Mouse (Mus musculus): ENCODE data around the gene C3. TPM values are rescaled to one million over a fixed set of nuclear protein-coding genes. Genes with fewer than 3 reads are reported as not detected.
A peak's percentile ranks its signal among the peaks of the same experiment; 100 is the strongest.

The C3 gene
- polyA plus RNA-seq, 1 experiment = 2.0 TPM

DNA sequence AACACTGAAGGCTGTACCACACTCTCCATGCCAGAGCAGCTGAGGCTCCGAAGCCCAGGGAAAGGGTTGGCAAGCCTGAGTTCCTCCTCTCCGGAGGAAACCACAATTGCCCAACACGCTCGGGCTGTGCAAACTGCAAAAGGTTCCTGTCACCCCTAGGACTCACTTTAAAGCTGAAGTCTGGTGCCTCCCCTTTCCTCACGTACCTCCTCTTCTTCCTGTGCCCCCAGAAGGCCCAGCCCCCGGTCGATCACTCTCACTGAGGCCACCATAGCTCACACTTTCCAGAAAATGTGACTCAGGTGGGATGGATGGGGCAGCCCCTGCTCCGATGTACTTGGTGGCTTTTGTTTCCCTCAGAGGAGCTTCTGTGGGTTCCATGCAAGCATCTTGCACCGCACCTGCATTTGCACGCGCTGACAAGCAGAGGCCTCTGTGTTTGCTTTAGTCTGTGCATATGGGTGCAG is 33.9 kb downstream of the C3 start, which contains the start of gene Tnfsf14:
Tnfsf14 (minus strand) TSS at position 137 of the 467 bp plus-strand sequence.
- no peak for DNase-seq (ENCODE audit: low read depth)
- TF ChIP-seq CTCF (IDR thresholded peaks at IDR 0.05; ENCODE audit: borderline replicate concordance, extremely low read depth, insufficient read depth, insufficient read length) (no peak), POLR2A (IDR thresholded peaks at IDR 0.05; ENCODE audit: borderline replicate concordance, extremely low read depth, insufficient read depth, insufficient read length, poor library complexity, severe bottlenecking) (no peak)

DNA sequence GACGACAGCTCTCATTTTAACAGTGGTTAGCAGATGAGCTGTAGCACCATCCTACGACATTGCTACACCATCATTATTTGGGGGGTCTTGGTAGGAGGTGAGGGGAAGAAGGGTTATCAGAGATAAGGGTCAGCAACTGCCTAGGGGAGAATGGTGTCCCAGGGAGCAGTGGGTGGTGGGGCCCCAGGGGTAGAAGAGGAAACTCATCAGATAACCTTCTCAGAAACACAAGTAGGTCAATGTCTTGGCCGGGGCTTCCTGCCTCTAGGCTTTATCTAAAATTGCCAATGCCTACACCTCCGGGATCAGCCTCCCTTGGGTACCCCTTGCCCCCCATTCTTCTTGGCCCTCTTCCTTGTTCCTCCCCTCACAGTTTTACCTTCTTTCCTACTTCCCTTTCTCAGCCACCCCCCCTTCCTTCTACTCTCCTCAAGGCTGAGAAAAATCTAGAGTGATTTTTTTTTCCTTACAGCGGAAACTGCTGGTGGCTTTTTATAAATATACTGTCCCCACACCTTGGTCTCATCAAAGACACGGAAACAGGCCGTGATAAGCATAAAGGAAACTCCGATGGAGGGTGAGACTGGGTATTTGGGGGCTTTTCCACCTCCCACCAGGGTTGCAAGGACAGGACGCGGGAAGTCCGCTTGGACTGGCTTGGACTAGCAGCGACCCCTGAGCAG is 39.3 kb downstream of the C3 start:
- no peak for TF ChIP-seq CTCF (IDR thresholded peaks at IDR 0.05; ENCODE audit: borderline replicate concordance, extremely low read depth, insufficient read depth, insufficient read length)
- TF ChIP-seq POLR2A (IDR thresholded peaks at IDR 0.05; ENCODE audit: borderline replicate concordance, extremely low read depth, insufficient read depth, insufficient read length, poor library complexity, severe bottlenecking) = no peak
- no peak for DNase-seq (ENCODE audit: low read depth)

DNA sequence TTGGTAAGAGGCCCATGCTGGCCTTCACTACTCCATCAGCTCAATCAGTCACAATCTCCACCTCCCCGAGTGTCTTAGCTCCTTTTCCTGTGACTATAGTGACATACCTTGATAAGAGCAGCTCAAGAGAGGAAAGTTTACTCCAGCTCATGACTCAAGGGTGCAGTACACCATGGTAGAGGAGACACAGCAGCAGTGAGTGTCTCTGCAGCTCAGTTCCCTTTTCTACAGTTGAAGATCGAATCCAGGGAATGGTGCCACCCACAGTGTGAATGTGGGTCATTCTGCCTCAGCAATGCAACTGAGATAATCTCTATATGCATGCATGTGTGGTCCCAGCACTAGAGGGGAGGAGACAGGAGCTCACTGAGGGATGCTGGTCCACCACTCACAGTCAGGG is 42.3 kb downstream of the C3 start:
- no peak for TF ChIP-seq POLR2A (IDR thresholded peaks at IDR 0.05; ENCODE audit: borderline replicate concordance, extremely low read depth, insufficient read depth, insufficient read length, poor library complexity, severe bottlenecking)
- DNase-seq (ENCODE audit: low read depth) = no peak

GRCm38 (mm10) chr17:57182871-57183270 is 45.1 kb downstream of the C3 start:
- TF ChIP-seq POLR2A (IDR thresholded peaks at IDR 0.05; ENCODE audit: borderline replicate concordance, extremely low read depth, insufficient read depth, insufficient read length, poor library complexity, severe bottlenecking) (no peak), CTCF (IDR thresholded peaks at IDR 0.05; ENCODE audit: borderline replicate concordance, extremely low read depth, insufficient read depth, insufficient read length) (no peak)
- no peak for DNase-seq (ENCODE audit: low read depth)

DNA sequence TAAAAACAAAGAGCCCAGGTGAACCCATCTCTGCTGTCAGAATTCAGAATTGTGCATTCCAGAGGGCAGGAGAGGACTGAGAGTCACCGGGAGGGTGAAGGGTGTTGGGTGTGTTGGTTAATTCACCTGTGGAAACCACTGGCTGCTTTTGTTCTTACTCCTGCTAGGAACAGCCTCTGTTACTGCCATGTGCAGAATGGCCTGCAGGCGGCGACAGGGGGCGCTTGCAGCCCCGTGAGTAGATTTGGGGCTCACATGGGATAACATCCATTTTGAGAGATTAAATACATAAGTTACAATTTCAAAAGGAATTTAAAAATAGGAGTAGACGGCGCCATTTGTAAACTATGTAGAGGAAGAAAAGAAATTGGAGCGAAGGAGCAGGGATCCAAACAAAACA is 47.6 kb downstream of the C3 start:
- peak; percentile 8 for DNase-seq (ENCODE audit: low read depth)
- TF ChIP-seq CTCF (IDR thresholded peaks at IDR 0.05; ENCODE audit: borderline replicate concordance, extremely low read depth, insufficient read depth, insufficient read length) (peak; percentile 40; the same call in 1 of the 2 replicates), POLR2A (IDR thresholded peaks at IDR 0.05; ENCODE audit: borderline replicate concordance, extremely low read depth, insufficient read depth, insufficient read length, poor library complexity, severe bottlenecking) (no peak)

DNA sequence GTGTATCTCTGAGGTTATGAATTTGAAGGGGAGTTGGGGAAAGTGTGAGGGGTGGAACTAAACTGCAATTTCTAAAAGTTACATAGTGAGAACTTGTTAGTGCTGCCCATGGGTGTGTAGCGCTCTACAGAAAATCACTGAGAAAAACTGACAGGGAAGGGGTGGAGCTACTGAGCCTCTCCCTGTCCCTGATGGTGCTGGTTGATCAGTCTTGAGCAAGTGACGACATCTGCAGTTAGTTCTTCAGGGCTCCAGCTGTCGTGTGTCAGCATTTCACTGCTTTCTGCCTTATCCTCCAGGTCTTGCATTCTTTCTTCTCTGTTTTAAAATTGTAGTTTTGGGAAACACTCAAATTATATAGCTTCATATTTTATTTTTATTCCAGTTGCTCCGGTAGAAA is 54.6 kb downstream of the C3 start:
- TF ChIP-seq POLR2A (IDR thresholded peaks at IDR 0.05; ENCODE audit: borderline replicate concordance, extremely low read depth, insufficient read depth, insufficient read length, poor library complexity, severe bottlenecking) (no peak), CTCF (IDR thresholded peaks at IDR 0.05; ENCODE audit: borderline replicate concordance, extremely low read depth, insufficient read depth, insufficient read length) (no peak)
- DNase-seq (ENCODE audit: low read depth) = no peak

DNA sequence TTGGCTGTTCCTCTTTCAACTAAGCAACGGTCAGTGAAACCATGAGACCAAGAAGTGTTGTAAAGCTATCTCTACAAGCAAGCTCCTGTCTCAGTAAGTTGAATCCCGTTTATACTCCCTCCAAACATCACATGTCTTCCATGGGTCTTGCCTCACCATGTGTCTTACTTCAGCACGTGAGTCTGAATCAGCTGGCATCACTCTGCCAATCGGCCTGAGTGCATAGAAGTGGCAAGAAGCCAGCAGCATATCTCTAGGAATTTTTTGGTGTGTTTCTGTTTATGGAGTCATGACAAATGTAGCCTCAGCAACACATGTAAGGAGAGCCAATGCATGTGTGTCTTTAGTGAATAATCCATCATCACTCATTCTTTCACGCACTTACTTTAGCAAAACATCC is 55.6 kb downstream of the C3 start:
- no peak for TF ChIP-seq POLR2A (IDR thresholded peaks at IDR 0.05; ENCODE audit: borderline replicate concordance, extremely low read depth, insufficient read depth, insufficient read length, poor library complexity, severe bottlenecking)
- TF ChIP-seq CTCF (IDR thresholded peaks at IDR 0.05; ENCODE audit: borderline replicate concordance, extremely low read depth, insufficient read depth, insufficient read length) = no peak
- DNase-seq (ENCODE audit: low read depth) = no peak

- DNase-seq (ENCODE audit: low read depth) = no peak
Measured at GRCm38 (mm10) chr17:57170616-57171260, 57.2 kb downstream of the C3 start.

GRCm38 (mm10) chr17:57166800-57167791 is 60.8 kb downstream of the C3 start:
- TF ChIP-seq POLR2A (IDR thresholded peaks at IDR 0.05; ENCODE audit: borderline replicate concordance, extremely low read depth, insufficient read depth, insufficient read length, poor library complexity, severe bottlenecking) = no peak
- TF ChIP-seq CTCF (IDR thresholded peaks at IDR 0.05; ENCODE audit: borderline replicate concordance, extremely low read depth, insufficient read depth, insufficient read length) = peak; percentile 96
- DNase-seq (ENCODE audit: low read depth) = peak; percentile 90

More at GRCm38 (mm10) chr17:57170616-57171260, 57.2 kb downstream of the C3 start:
- no peak for TF ChIP-seq CTCF (IDR thresholded peaks at IDR 0.05; ENCODE audit: borderline replicate concordance, extremely low read depth, insufficient read depth, insufficient read length)
- TF ChIP-seq POLR2A (IDR thresholded peaks at IDR 0.05; ENCODE audit: borderline replicate concordance, extremely low read depth, insufficient read depth, insufficient read length, poor library complexity, severe bottlenecking) = no peak

Other genes starting within 250 kb of the C3 start
- gene Acer1, start 246.0 kb downstream of the C3 start, polyA plus RNA-seq (2012; rRNA removed) = 0.18 TPM in 1 of 2 replicates, not detected in the other
- 151 and 219 TPM in 2 replicates for gene Clpp, start 237.8 kb downstream of the C3 start, polyA plus RNA-seq (2012; rRNA removed)
- 30.2 and 40.4 TPM in 2 replicates for gene Alkbh7, start 230.8 kb downstream of the C3 start, polyA plus RNA-seq (2012; rRNA removed)
- gene Pspn, start 228.1 kb downstream of the C3 start, polyA plus RNA-seq (2012; rRNA removed) = 0.28 and 0.33 TPM in 2 replicates
- 57.1 and 64.6 TPM in 2 replicates for gene Gtf2f1, start 216.8 kb downstream of the C3 start, polyA plus RNA-seq (2012; rRNA removed)
- 0.08 TPM in 1 of 2 replicates, not detected in the other for gene Gm17949, start 216.7 kb downstream of the C3 start, polyA plus RNA-seq (2012; rRNA removed)
- 112 and 116 TPM in 2 replicates for gene Khsrp, start 196.6 kb downstream of the C3 start, polyA plus RNA-seq (2012; rRNA removed)
- gene Slc25a41, start 186.5 kb downstream of the C3 start, polyA plus RNA-seq (2012; rRNA removed) = 0.12 and 0.16 TPM in 2 replicates
- 2.5 and 3.2 TPM in 2 replicates for gene Crb3, start 169.0 kb downstream of the C3 start, polyA plus RNA-seq (2012; rRNA removed)
- gene Slc25a23, start 168.3 kb downstream of the C3 start, polyA plus RNA-seq (2012; rRNA removed) = 71.2 and 111 TPM in 2 replicates
- 5.4 and 6.3 TPM in 2 replicates for gene Dennd1c, start 149.6 kb downstream of the C3 start, polyA plus RNA-seq (2012; rRNA removed)
- 182 and 314 TPM in 2 replicates for gene Tubb4a, start 140.4 kb downstream of the C3 start, polyA plus RNA-seq (2012; rRNA removed)
- 7.1 and 8.8 TPM in 2 replicates for gene Tnfsf9, start 122.8 kb downstream of the C3 start, polyA plus RNA-seq (2012; rRNA removed)
- gene Cd70, start 78.4 kb downstream of the C3 start, polyA plus RNA-seq (2012; rRNA removed) = 0.55 and 0.82 TPM in 2 replicates
- 0.10 and 0.14 TPM in 2 replicates for gene Tnfsf14, start 34.0 kb downstream of the C3 start, polyA plus RNA-seq (2012; rRNA removed)
- 18.3 and 20.8 TPM in 2 replicates for gene Gpr108, start 20.3 kb upstream of the C3 start, polyA plus RNA-seq (2012; rRNA removed)
- gene Trip10, start 21.3 kb upstream of the C3 start, polyA plus RNA-seq (2012; rRNA removed) = 11.7 and 11.9 TPM in 2 replicates
- 0.82 and 0.86 TPM in 2 replicates for gene Vav1, start 51.0 kb upstream of the C3 start, polyA plus RNA-seq (2012; rRNA removed)
- gene Adgre1, start 130.6 kb upstream of the C3 start, polyA plus RNA-seq (2012; rRNA removed) = 3.0 and 3.8 TPM in 2 replicates

Data from brain, embryonic 14.5 days (tissue).